Mouse (Mus musculus): ENCODE data around the gene Ccdc148.

The Ccdc148 gene

DNA sequence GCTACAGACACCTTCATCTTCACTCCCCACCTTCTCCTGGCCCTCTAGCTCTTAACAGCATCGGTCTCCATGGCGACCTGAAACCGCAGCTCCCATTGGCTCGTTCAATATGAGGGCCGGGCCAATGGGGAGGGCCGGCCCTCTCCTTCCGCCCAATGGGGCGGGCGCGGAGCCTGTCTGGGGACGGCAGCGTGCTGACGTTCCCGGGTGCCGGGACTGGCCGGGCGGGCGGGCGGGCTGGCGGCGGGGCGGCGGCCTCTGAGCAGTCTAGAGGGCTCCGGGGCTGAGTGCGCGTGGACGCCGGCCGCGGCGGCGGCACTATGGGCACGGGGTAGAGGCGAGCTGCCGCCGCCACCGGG lies at the start of gene Ccdc148, which contains the start of gene Pkp4:
Gene Ccdc148 (minus strand): TSS at position 79 of the 359 bp plus-strand sequence.
Gene Pkp4 (plus strand): TSS at position 246 of the 359 bp plus-strand sequence.
- under 1% methylated on average over 33 of the region's 37 CpGs for whole genome bisulfite sequencing

DNA sequence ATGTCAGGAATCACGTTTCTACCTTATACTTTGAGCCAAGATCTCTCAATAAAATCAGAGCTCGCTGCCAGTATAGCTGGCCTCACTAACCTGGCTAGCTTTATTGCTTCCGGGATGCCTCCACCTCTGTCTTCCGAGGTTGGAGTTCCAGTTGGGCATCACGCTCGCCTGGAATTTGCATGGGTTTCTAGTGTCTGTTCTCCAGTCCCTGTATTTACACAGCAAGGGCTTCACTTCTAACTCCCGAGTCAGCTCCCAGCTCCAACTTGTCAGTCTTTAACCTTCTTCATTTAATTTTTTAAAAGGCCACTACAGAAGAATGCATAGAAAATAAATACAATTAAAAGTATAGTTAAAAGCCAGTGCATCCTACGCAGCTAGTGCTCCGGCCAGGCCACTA lies 47.8 kb upstream of the Ccdc148 start:
- 81% methylated on average over 9 of the region's 9 CpGs for WGBS

DNA sequence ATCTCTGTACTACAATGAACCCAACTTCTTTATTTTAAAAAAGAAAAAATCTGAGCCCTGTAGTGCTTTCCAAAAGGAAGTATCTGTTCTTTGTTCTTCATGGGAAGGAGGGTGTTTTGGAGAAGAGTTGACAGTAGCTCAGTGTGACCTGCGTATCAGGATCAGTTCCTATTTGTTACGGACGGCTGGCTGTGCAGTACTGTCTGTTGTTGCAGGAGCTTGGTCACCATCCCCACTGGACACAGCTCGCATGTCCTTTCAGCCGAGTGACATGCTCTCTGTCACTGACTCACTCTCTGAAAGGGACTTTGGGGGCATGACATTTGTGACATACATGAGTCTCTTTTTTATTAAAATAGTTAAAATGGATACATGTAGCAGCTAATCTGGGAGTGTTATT lies 47.2 kb upstream of the Ccdc148 start:
- 60% methylated on average over 5 of the region's 5 CpGs for WGBS

DNA sequence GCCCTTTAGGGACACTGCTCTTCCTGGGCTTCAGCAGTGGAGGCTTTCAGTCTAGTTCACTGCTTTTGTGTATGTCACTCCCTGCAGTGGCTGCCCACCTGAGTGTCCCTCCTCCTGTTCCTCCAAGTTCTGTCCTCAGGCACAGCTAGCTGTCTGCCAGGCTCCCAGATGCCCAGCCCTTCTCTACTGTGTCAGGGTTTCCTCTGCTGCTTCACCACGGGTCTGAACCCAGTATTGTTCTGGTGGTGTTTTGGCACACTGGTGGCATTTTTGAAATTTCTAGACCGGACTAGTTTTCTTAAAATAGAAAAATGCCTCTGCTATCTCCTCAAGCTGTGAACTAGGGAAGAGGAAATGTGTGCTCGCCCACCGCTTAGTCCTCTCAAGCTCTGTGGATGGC lies 46.8 kb upstream of the Ccdc148 start:
- WGBS, result 18% methylated on average over 4 of the region's 4 CpGs

DNA sequence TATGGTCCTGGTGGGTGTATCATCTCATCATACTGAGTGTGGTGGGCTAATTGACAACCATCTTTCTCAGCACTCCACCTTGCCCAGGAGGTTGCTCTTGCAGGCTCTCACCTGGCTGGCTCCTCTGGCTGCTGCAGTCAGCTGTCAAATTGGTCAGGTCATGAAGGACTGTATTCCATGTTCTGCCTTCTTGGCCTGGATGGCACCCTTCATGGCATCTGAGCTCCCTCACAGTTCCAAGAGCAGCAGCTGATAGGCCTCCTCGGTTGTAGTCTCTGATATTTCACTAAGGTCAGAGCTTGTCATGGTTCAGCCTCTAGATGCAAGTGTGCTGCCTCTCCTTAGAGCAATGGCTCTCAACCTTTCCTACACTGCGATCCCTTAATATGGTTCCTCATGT lies 45.7 kb upstream of the Ccdc148 start:
- 88% methylated on average over 2 of the region's 2 CpGs for WGBS

DNA sequence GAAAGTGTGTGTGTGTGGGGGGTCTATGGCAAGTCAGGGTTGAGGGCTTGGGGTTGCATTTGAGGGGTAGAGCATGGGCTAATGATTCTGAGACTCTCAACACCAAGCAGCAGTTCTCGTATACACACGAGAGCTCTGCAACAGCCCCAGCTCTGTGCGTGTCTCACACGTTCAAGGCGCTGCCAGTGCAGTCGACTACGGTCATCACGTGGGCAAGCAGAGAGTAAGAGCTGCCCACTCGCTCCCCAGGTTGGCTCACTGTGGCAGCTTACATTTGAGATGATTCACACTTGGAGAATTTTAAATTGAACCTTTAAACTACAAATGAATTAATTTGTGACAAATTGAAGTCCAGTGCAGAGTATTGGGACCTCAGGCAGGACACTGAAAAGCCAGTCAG lies 44.6 kb upstream of the Ccdc148 start:
- WGBS, result 60% methylated on average over 9 of the region's 9 CpGs

DNA sequence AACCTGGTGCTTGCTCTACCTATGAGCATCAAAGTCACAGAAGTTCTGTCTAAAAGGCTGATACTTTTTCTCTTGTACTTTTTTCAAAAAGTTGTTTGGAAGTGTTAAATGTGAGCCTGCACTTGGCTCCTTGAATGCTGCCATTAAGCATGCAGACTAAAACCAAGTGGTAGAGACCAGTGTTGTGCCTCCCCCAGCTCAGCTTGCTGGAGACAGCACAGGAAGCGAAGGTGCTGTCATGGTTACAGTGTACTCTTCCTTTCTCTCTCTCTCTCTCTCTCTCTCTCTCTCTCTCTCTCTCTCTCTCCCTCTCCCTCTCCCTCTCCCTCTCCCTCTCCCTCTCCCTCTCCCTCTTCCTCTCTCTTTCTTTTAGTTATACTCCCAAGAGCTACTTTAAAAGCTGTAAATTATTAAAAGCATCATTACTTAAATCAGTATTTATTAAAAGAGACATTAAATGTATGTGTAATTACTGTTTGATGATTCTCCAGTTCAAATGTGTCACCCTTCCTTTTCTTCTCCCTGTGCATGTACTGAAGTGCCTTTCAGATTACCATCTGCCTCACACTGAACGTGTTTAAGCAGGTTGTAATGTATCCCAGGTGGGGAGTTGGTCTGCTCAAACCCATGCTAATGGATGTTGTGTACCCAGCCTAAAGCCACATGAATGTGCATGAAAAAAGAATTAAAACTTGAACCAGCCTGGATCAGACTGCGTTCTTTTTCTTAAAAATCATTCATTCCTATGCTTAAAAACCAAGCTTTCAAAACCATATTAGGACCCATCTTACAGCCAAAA lies 43.3 kb upstream of the Ccdc148 start:
- 50% methylated on average over 3 of the region's 3 CpGs for WGBS

DNA sequence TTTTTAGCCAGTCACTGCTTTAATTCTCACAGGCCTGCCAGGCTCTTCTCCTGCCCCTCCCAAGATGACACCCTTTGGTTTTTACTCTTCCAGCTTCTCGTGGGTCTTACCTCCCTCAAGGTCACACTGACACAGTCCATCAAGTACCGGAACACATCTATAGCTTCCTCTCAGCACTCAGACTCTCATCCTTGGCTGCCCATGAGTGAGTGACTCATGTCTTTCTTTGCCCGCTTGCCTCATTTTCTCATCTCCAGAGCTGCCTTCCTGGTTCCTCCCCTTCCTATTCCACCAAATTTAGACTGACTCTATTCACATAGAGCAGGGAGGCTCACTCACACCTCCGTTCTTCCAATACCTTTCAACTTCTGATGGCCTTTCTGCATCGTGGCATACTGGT lies 42.4 kb upstream of the Ccdc148 start:
- 51% methylated on average over 5 of the region's 5 CpGs for WGBS

DNA sequence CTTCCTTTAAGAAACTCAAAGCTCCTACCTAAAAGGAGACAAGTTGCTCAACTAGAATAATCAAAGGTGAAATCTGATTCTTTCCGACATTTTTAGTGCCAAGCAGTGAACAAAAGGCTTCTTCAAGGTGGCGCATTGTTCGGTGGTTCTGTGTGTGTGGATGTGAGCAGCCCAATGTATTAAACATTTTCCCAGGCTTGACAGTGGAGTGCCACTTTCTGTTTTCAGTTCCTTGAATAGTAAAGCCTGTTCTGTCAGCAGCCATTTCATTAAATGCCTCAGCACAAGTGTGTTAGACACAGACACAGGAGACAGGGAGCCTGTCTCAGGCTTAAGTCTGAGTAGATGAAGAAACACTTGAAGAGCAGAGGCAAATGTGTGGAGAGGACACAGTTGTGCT lies 40.0 kb upstream of the Ccdc148 start:
- 62% methylated on average over 3 of the region's 3 CpGs for WGBS

DNA sequence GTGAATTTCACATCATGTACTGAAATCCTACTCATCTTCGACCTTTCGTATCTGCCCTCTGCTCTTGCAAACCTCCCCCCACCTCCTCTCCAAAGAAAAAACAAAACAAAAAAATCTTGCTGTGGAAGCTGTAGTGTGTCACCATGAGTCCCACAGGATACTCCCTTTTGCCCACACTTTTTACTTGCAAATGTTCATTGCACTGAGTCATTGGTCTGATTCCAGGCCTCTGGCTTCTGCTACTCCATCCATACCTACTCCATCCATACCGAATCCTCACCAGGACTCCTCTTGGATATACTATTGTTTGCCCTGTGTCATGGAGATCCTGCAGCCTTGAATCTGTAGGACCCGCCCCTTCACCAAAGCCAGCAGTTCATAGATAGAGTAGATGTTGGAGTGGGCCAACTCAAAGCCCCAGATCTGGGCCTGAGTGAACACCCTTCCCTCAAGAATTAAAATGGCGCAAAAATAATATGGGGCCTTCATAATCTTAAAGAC lies 39.0 kb upstream of the Ccdc148 start:
- WGBS, result 90% methylated on average over 5 of the region's 5 CpGs

DNA sequence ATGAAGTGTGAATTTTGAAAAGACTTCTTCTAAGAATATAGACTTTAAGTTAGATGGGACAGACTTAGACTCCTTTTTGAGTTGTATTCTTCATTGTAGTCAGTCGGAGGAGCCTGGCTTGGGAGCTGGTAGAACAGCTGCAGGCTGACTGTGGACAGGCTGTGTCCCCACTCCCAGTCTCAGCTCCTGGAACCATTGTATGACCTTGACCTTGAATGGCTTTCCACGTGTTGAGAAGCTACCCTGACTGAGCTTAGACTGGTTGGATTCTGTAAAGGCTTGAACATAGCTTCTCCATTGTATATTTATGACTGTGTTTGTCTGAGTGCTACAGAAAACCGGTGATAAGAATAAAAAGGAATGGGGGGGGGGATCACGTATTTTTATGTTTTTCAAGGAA lies 36.7 kb upstream of the Ccdc148 start:
- 74% methylated on average over 4 of the region's 4 CpGs for WGBS

DNA sequence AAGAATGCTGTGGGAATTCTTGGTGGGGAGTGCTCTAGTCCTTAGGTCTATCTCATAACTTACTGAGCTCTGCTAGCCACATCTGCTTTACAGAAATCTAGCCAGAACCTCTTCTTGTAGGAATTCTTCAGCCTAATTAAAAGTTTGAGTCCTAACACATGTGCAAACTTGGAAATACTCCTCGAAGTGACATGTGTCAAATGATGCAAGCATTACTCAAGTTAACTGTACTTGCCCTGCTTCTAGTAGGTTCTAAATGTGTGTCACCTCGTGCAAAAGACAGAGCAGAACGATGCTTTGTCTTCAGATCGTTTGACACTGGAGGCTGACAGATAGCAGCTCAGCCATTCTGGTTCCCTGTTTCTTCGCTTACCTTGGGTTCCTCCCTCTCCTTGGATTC lies 32.6 kb upstream of the Ccdc148 start:
- WGBS, result 50% methylated on average over 5 of the region's 5 CpGs

DNA sequence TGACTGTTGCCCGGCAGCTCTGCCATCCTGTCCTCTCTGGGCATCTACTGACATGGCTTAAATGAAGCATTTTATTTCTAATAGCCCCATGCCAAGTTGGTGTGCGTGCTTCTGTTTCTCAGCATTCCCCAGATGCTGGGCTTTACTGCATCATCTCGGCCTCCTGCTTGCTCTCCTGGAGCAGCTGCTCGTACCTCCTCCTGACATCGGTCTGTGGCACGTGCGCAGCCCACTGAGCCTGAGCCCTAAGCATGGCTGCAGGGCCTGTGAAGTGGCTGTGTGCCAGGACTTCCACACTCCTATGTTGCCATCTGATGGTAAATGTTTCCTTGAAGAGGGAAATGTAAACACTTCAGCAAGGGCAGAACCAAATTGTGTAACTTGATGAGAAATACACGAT lies 31.0 kb upstream of the Ccdc148 start:
- 71% methylated on average over 8 of the region's 8 CpGs for WGBS

DNA sequence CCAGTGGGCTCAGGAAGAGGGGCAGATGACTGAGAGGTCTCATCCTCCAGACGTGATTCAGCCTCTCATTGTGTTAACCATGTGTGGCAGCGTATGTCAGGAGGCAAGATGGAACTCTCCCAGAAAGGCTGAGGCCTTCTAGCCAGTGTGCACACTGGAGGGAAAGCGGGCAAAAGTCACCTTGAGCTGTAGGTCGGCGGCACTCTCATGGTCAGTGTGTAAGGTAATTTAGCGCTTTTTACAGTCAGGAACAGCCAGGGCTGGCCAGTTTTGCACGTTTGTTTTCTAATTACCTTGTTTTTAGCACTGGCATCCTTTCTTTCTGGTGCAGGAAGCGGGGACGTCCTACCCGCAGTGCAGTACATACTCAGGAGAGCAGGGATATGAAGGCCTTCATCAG lies 29.7 kb upstream of the Ccdc148 start:
- WGBS, result 72% methylated on average over 10 of the region's 10 CpGs

DNA sequence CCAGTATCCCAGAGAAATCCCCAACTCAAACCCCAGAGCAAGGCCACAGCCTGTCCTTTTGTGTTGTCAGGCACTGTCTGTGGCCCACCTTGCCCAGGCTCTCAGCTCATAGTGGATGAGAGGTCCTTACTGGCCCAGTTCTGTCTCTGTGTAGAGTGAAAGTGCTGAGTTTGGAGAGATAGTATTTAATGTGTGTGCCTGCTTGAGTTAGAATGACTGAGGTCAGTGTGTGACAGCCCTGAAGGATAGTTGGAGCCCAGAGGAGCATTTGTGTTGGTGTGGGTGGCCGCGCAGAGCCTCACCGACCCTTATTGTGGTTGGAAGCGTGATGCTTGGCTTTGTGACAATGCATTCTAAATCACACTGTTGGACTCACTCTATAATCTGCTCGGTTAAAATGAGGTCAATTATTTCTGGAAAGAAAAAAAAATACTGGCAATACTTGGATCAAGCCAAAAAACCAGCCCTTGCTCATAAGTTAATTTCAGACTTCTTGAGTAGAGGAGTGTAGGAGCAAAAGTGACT lies 29.2 kb upstream of the Ccdc148 start:
- 40% methylated on average over 5 of the region's 5 CpGs for WGBS

DNA sequence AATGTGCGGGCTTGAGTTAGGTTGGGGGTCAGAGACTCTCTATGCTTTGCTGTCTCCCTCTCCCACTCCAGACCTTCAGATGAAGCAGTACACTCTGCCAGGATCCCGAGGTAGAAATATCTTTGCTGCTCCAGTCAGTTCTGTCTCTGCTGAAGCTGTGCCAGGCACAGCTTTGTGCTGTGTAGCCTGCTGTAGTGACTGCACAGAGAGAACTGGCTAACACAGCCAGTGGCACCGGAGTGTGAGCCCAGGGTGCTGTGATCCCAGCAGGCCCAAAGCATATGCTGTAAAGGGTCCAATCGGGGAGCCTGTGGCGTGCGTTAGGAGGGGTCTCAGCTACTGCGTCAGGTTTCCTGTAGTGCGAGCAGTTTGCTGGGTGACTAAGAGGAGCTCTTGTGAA lies 27.8 kb upstream of the Ccdc148 start:
- WGBS, result 59% methylated on average over 8 of the region's 8 CpGs

DNA sequence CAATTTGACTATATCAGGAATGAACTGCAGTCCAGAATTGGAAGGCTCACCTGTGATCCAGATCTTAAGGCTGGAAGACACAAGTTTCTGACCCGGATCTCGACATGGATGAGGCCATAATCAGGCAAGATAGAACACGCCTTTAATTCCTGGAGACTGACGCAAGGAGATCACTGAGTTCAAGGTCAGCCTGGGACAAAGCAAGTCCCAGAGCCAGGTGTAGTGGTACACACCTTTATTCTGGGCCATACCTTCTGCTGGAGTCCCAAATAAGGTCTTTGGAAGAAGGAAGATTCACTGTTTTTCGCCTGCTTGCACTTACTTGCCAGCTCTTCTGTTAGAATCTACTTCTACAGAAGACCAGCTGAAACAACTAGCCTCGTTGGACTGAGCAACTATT lies 26.5 kb upstream of the Ccdc148 start:
- WGBS, result 96% methylated on average over 6 of the region's 6 CpGs

DNA sequence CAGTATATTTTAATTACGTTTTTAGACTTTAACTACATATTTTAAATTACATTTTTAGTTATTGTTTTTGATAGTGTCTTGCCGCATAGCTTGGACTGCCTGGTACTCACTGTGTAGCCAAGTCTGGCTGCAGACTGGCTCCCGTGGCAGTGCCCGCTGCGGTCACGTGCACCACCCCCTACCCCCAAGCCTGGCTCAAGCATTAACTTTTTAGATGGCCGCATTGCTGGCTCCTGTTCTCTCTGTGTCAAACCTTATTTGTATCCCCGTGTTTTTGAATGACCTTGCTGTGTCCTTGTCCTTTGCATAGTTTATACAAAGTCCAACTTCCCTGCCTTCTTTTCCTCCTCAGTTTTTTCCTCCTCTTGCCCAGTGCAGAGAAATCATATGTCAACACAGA lies 25.6 kb upstream of the Ccdc148 start:
- WGBS, result 82% methylated on average over 8 of the region's 8 CpGs

DNA sequence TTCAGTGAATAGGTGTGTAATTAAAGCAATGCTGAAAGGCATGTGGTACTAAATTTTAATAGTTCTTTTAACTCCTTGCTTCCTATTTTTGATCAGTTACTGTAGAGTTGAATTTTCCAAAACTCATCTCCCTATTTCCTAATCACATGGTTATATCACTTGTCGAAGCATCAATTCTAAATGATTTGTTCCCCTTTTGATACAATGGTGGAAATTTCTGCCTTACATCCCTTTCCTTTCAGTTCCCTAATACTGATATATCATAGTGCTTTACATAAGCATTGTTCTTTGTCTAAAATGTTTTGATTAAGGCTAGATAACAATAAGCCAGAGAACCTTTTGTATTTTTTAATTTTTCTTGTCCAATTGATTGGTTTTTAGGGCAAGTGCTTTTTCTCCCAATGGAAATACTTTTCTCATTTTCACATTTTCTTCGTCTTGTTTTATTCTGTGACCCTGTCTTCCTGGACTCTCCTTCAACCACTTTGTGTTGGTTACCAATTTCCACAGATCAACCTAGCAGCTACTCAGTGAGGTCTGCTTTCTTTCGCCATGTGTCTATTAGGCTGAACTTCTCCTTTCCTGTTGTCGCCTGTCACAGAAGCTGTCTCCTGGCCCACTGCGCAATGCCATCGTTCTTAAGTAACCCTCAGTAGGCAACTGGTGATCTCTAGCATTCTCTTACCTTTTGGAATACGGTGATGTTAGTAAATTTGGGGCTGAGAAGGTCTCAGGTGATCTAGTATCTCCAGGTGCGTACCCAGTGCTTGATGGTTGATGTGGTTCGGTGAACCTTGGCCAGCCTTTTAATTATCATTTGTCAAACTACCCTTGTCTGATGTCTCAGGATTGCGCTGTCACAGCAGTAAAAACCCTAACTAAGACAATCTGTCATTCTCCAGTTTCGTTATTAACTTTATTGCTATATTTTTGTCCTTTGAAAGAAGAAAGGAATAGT lies 23.9 kb upstream of the Ccdc148 start:
- 94% methylated on average over 11 of the region's 11 CpGs for WGBS

DNA sequence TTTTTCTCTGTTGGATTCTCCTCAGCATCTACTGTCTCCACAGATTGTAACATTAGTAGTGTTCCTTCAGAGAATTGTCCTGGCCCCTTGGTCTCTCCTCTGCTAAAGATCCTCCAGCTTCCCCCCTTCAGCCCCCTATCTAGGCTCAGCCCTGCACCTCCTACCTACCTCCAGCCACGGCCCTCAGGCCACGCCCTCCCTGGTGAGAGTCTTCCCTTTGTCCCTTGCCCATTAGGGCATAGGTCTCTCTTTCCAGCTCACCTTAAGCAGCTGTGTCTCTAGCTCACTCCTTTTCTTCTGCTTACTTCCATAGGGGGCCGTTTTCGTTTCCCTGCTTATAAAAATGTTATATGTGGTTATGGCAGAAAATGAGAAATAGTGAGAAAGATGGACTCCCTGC lies 23.1 kb upstream of the Ccdc148 start:
- WGBS, result 72% methylated on average over 4 of the region's 4 CpGs

DNA sequence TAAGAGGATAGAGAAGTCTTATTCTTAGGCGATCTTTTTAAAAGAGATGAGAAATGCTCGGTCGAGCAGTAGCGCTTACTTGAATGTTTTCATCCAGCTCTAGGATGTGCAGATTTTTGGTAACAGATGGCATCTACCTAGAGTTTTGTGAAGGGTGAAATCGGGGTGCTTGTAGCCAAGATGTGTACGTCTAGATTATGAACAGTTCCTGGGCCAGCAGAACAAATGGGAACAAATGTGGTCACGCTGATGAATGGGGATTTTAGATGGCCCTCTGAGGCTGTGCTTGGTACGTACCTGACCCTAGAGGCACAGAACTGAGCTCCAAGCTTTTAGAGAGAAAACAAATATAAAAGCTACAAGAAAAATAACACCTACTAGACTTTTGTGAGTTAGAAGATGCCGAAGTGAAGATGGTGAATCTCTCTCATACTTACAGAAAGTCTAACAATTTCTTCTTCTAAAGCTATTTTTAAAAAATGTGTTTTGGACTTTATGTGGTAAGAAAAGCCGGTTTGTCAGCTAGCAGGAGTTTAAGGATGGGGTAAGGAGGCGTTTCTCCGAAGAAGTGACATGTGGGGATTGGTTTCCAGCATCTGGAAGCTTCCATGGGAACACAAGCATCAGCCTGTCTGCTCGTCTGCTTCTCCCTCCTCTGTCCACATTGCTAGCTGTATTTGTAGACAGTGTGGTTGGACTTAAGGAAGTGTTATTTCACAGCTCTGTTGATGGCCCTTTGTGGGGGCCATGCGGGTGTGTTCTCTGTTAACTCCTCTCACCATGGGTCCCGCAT lies 21.0 kb upstream of the Ccdc148 start:
- WGBS, result 42% methylated on average over 15 of the region's 15 CpGs

DNA sequence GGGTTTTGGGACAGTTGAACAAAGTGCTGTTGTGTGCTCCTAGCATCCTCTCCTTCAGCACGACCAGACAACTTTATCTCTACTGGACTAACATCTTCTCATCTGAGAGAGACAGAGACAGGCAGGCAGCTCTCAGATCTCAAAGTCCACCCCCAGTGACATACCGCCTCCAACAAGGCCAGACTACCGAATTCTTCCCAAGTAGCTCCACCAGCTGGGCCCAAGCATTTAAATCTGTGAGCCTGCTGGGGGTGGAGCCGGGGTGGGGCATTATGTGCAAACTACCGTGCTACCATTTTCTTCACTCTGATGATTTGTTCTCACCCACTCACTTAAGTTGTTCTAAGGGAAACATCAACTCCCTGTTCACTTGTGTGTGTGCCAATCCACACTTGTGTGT lies 19.0 kb upstream of the Ccdc148 start:
- WGBS, result 52% methylated on average over 5 of the region's 5 CpGs

All from cerebral cortex, adult 2 months (tissue).